Mouse (Mus musculus) liver, embryonic 14.5 days (tissue): Measurements from ENCODE around the gene Trnp1.

Experiments
- CTCF ChIP-seq: IDR thresholded peaks from 2 replicates; pipeline ENCODE4 v1.5.1; 2016; ENCODE audit warnings: antibody characterized with exemption, low read depth, control low read depth
- EP300 ChIP-seq: IDR thresholded peaks from 2 replicates; pipeline ENCODE4 v1.6.1; 2016; ENCODE audit warnings: antibody characterized with exemption, low read depth

GRCm38 (mm10) chr4:133447967-133448366 lies 50.4 kb downstream of the Trnp1 start:
- TF ChIP-seq CTCF (no peak), EP300 (no peak)
